Mouse (Mus musculus): ENCODE results near the gene Ggcx. TPM values are rescaled to one million over a fixed set of nuclear protein-coding genes. Genes with fewer than 3 reads are reported as not detected.

Ggcx gene
- polyA plus RNA-seq, 1 experiment from 2014 or later = 25.9 TPM

GRCm38 (mm10) chr6:72480422-72480702 lies 66.3 kb downstream of the Ggcx start:
- DNase-seq (ENCODE audit: low spot score) = no peak
- Histone ChIP-seq H3K27me3 (ENCODE audit: low read depth, poor library complexity, severe bottlenecking) (no peaks in the 10 kb centered on the region), H3K36me3 (no peaks in the 10 kb centered on the region), H3K27ac (no peak overlapping the region), H3K4me1 (no peaks in the 10 kb centered on the region), H3K4me3 (no peak overlapping the region), H3K9me3 (replicated peaks) (no peaks in the 10 kb centered on the region)
- 91% methylated on average over 2 of the region's 2 CpGs for WGBS

Other genes with a start within 250 kb of the Ggcx start
- gene Atoh8, start 178.7 kb upstream of the Ggcx start, polyA plus RNA-seq (2016; fragmentation: Nextera tagmentation; extraction: Ambion mirVana) = 24.9 and 28.0 TPM in 2 replicates
- gene Sftpb, start 109.7 kb upstream of the Ggcx start, polyA plus RNA-seq (2016; fragmentation: Nextera tagmentation; extraction: Ambion mirVana) = not detected in 2 replicates
- 78.1 and 88.8 TPM in 2 replicates for gene Usp39, start 69.1 kb upstream of the Ggcx start, polyA plus RNA-seq (2016; fragmentation: Nextera tagmentation; extraction: Ambion mirVana)
- gene 0610030E20Rik, start 67.0 kb upstream of the Ggcx start, polyA plus RNA-seq (2016; fragmentation: Nextera tagmentation; extraction: Ambion mirVana) = 24.3 and 27.3 TPM in 2 replicates
- gene Tmem150a, start 58.9 kb upstream of the Ggcx start, polyA plus RNA-seq (2016; fragmentation: Nextera tagmentation; extraction: Ambion mirVana) = 9.9 and 10.3 TPM in 2 replicates
- 109 TPM in 2 replicates for gene Rnf181, start 47.4 kb upstream of the Ggcx start, polyA plus RNA-seq (2016; fragmentation: Nextera tagmentation; extraction: Ambion mirVana)
- gene Vamp5, start 33.8 kb upstream of the Ggcx start, polyA plus RNA-seq (2016; fragmentation: Nextera tagmentation; extraction: Ambion mirVana) = 19.1 and 19.7 TPM in 2 replicates
- 67.5 and 81.7 TPM in 2 replicates for gene Vamp8, start 23.6 kb upstream of the Ggcx start, polyA plus RNA-seq (2016; fragmentation: Nextera tagmentation; extraction: Ambion mirVana)
- gene Mat2a, start 25.2 kb downstream of the Ggcx start, polyA plus RNA-seq (2016; fragmentation: Nextera tagmentation; extraction: Ambion mirVana) = 481 and 493 TPM in 2 replicates
- 0.15 TPM in 1 of 2 replicates, not detected in the other for gene Sh2d6, start 107.4 kb downstream of the Ggcx start, polyA plus RNA-seq (2016; fragmentation: Nextera tagmentation; extraction: Ambion mirVana)
- 20.8 and 23.3 TPM in 2 replicates for gene Capg, start 130.1 kb downstream of the Ggcx start, polyA plus RNA-seq (2016; fragmentation: Nextera tagmentation; extraction: Ambion mirVana)
- gene Elmod3, start 184.1 kb downstream of the Ggcx start, polyA plus RNA-seq (2016; fragmentation: Nextera tagmentation; extraction: Ambion mirVana) = 14.0 and 14.6 TPM in 2 replicates
- 9.9 and 10.1 TPM in 2 replicates for gene Retsat, start 184.2 kb downstream of the Ggcx start, polyA plus RNA-seq (2016; fragmentation: Nextera tagmentation; extraction: Ambion mirVana)
- 22.2 and 24.5 TPM in 2 replicates for gene Tgoln1, start 202.7 kb downstream of the Ggcx start, polyA plus RNA-seq (2016; fragmentation: Nextera tagmentation; extraction: Ambion mirVana)

Measured in limb, embryonic 10.5 days (tissue).